Mouse (Mus musculus) forebrain, embryonic 16.5 days (tissue): ENCODE results near the gene 4921530L21Rik. TPM values are rescaled to one million over a fixed set of nuclear protein-coding genes. Genes with fewer than 3 reads are reported as not detected.
A peak's percentile ranks its signal among the peaks of the same experiment; 100 is the strongest.

Source experiments
- ATAC-seq: fragments of 200-750 bp; cut with Nextera tagmentation; 2 replicates; pipeline ENCODE4 v1.8.0; 2017; ENCODE audit warnings: mild to moderate bottlenecking, moderate library complexity
- H3K27ac ChIP-seq: fragments of 300-500 bp; sonication (generic); 2 replicates; pipeline ENCODE4 v1.5.1; 2014; ENCODE audit warnings: low read length, control low read depth
- H3K27me3 ChIP-seq: fragments of 300-500 bp; sonication (generic); replicated peaks from 2 replicates; pipeline ENCODE4 v1.6.1; 2014; ENCODE audit warnings: low read length; ENCODE audit not compliant: control insufficient read depth, insufficient read depth
- H3K36me3 ChIP-seq: fragments of 300-500 bp; sonication (generic); 2 replicates; pipeline ENCODE4 v1.6.1; 2014; ENCODE audit not compliant: control insufficient read depth, insufficient read depth
- H3K4me1 ChIP-seq: fragments of 300-500 bp; sonication (generic); replicated peaks from 2 replicates; pipeline ENCODE4 v1.6.1; 2014; ENCODE audit warnings: low read length; ENCODE audit not compliant: control insufficient read depth, insufficient read depth
- H3K4me2 ChIP-seq: fragments of 300-500 bp; sonication (generic); 2 replicates; pipeline ENCODE4 v1.6.1; 2014; ENCODE audit warnings: mild to moderate bottlenecking, low read length, control low read depth
- H3K4me3 ChIP-seq: fragments of 300-500 bp; sonication (generic); replicated peaks from 2 replicates; pipeline ENCODE4 v1.5.1; 2014; ENCODE audit warnings: mild to moderate bottlenecking, low read length, control low read depth
- H3K9ac ChIP-seq: fragments of 300-500 bp; sonication (generic); replicated peaks from 2 replicates; pipeline ENCODE4 v1.6.1; 2014; ENCODE audit warnings: low read depth, low read length, control low read depth
- H3K9me3 ChIP-seq: fragments of 300-500 bp; sonication (generic); 2 replicates; pipeline ENCODE4 v1.6.1; 2016; ENCODE audit warnings: low read length; ENCODE audit not compliant: control insufficient read depth
- WGBS: fragments of 180-500 bp; shearing (Covaris S2); extraction: QIAGEN DNeasy Blood & Tissue Kit; methylation state at CpG from one replicate; pipeline ENCODE4 v1.1.7; 2014; 5-methylcytosine and 5-hydroxymethylcytosine counted together
- polyA plus RNA-seq: library from polyadenylated mRNA; unstranded; fragments of >200 nt; fragmentation: Nextera tagmentation; extraction: Ambion mirVana; gene quantifications from 2 replicates; pipeline ENCODE4 v1.2.1, GENCODE M21; 2015

Gene 4921530L21Rik
- polyA plus RNA-seq, 1 experiment from 2014 or later: not detected

GRCm38 (mm10) chr14:95913293-95913692, 32.2 kb downstream of the 4921530L21Rik start:
- no peaks in the 10 kb centered on the region for H3K36me3 ChIP-seq
- WGBS: 78% methylated on average over 2 of the region's 2 CpGs
- no peaks in the 10 kb centered on the region for H3K27me3 ChIP-seq
- H3K27ac ChIP-seq: no peak overlapping the region
- no peak overlapping the region for H3K4me3 ChIP-seq
- no peak overlapping the region for H3K9ac ChIP-seq
- ATAC-seq: peak; percentile 96
- H3K4me2 ChIP-seq: no peak overlapping the region
- no peaks in the 10 kb centered on the region for H3K9me3 ChIP-seq
- H3K4me1 ChIP-seq: no peaks in the 10 kb centered on the region

- Histone ChIP-seq H3K27ac (no peak overlapping the region), H3K36me3 (no peaks in the 10 kb centered on the region), H3K9ac (no peak overlapping the region), H3K9me3 (no peaks in the 10 kb centered on the region), H3K4me1 (no peaks in the 10 kb centered on the region), H3K4me2 (no peak overlapping the region), H3K4me3 (no peak overlapping the region), H3K27me3 (no peaks in the 10 kb centered on the region)
- WGBS: 88% methylated on average over 1 of the region's 1 CpGs
- ATAC-seq: no peak
Measured at GRCm38 (mm10) chr14:95926742-95927141, 45.7 kb downstream of the 4921530L21Rik start.

DNA sequence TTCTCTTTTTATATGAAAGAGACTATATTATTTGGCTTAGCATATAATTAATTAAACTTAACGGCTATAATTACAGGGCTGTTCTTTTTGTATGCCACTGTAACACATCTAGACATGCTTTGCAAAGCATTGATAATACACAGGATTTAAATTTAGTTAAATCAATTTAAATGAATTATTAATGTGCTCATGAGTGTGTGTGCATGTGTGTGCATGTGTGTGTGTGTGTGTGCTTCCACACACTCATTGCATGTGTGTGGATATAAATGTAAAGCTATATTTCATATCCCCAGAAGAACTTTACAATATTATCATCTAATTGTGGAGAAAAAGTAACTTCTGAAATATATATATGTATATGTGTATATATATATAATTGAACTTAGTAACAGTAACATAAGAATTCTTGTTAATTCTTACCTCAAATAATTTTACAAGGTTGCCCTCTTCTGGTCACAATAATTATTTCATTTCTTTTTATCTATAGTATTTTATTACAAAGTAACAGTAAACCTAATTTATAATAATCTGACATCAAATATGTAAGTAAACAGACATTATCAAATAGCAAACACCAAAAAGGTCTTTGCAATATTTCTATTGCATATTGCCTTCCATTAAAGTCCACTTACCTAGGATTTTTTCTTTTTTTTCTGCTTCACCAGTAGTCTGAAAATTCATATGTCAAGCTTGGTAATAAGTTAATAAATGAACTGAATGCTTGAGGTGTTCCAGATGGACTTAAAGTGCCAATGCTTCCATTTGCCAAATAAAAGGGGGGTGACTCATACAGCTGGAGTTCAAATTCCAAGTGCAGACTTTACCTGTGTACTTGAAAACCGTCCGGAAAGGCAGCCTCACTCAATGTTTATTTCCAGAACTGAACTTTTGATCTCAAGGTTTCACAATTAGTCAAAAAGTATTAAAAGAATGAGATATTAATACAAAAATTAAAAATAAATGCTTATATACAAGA, 47.0 kb downstream of the 4921530L21Rik start:
- no peak overlapping the region for H3K9ac ChIP-seq
- H3K36me3 ChIP-seq: no peaks in the 10 kb centered on the region
- H3K27ac ChIP-seq: no peak overlapping the region
- no peaks in the 10 kb centered on the region for H3K27me3 ChIP-seq
- no peaks in the 10 kb centered on the region for H3K4me1 ChIP-seq
- WGBS: 87% methylated on average over 3 of the region's 3 CpGs
- ATAC-seq: no peak
- H3K4me3 ChIP-seq: no peak overlapping the region
- H3K4me2 ChIP-seq: no peak overlapping the region
- no peaks in the 10 kb centered on the region for H3K9me3 ChIP-seq
